Mouse (Mus musculus): ENCODE results near the gene Tmem161a. TPM values are rescaled to one million over a fixed set of nuclear protein-coding genes. Genes with fewer than 3 reads are reported as not detected.

Gene Tmem161a
- polyA plus RNA-seq, 1 experiment from 2014 or later = 47.5 TPM

DNA sequence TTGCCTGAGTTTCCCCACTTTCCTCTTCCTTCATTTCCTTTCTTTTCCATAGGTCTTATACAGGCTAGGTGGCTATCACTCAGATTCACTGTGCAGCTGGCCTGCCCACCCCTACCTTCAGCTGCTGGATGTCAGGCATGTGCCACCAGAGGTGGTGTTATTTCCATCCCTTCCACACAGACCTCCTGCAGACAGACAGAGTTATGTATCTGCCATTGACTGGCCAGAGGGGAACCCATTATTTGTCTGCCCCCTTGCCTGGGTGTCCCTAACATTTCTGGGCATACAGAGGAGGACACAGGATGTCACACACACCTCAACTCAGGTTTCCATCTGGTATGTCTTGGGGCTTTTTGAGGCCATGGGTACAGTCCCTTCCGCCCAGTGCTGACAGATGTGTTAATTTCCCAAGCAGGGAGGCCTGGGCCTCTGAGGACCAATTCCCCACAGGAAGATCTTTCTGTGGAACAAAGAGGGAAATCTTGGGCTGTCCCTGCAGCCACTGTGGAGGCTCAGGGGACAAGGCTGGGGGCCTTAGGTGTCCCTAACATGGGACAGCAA is 14.8 kb upstream of the Tmem161a start:
- Histone ChIP-seq H3K36me3 (ENCODE audit: control insufficient read depth, insufficient read depth, low read length) (no peaks in the 10 kb centered on the region), H3K4me3 (ENCODE audit: low read length) (no peak overlapping the region), H3K4me1 (ENCODE audit: control insufficient read depth, insufficient read depth, low read length) (no peaks in the 10 kb centered on the region), H3K9ac (ENCODE audit: low read depth, low read length) (no peak overlapping the region), H3K4me2 (replicated peaks; ENCODE audit: low read depth, low read length) (no peak overlapping the region), H3K27me3 (ENCODE audit: control insufficient read depth, insufficient read depth, low read length) (no peaks in the 10 kb centered on the region), H3K27ac (ENCODE audit: low read depth, low read length) (no peak overlapping the region), H3K9me3 (ENCODE audit: control insufficient read depth, low read length) (no peaks in the 10 kb centered on the region)
- no peak for ATAC-seq (ENCODE audit: low FRiP score, low TSS enrichment)
- 92% methylated on average over 1 of the region's 1 CpGs for WGBS

DNA sequence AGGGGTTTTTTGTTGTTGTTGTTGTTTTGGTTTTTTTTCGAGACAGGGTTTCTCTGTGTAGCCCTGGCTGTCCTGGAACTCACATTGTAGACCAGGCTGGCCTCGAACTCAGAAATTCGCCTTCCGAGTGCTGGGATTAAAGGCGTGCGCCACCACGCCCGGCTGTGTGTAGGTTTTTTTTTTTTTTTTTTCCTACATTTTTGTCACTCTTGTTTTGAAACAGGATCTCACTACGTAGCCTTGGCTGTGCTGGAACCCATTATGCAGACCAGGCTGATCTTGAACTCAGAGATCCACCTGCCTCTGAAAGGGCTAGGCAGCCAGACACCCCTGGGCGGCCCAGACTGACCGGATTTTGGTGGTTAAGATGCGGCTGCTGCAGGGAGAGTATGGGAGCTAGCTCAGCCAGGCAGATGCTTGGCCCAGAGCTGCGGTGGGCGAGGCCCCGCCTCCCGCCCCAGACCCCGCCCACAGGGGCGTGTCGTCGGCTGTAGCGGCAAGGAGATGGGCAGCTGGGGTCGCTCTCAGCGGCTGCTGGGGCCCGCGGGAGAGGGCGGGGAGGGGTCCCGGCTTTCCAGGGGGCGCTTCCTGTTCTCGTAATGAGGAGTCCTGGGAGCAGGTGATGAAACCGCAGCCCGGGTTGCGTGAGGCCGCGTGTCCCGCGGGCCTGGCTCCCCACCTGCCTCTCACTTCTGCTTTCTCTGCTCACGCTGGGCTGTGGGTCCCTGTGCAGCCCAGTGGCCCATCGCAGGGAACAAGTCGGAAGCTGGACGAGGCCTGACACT is 13.9 kb upstream of the Tmem161a start:
- Histone ChIP-seq H3K4me1 (ENCODE audit: control insufficient read depth, insufficient read depth, low read length) (no peaks in the 10 kb centered on the region), H3K9me3 (ENCODE audit: control insufficient read depth, low read length) (no peaks in the 10 kb centered on the region), H3K4me3 (ENCODE audit: low read length) (peak overlapping the region; percentile 35), H3K9ac (ENCODE audit: low read depth, low read length) (peak overlapping the region; percentile 32), H3K27me3 (ENCODE audit: control insufficient read depth, insufficient read depth, low read length) (no peaks in the 10 kb centered on the region), H3K27ac (ENCODE audit: low read depth, low read length) (no peak overlapping the region), H3K4me2 (replicated peaks; ENCODE audit: low read depth, low read length) (peak overlapping the region; percentile 52), H3K36me3 (ENCODE audit: control insufficient read depth, insufficient read depth, low read length) (no peaks in the 10 kb centered on the region)
- ATAC-seq (ENCODE audit: low FRiP score, low TSS enrichment) = peak; percentile 92
- WGBS = 16% methylated on average over 33 of the region's 40 CpGs

GRCm38 (mm10) chr8:70159211-70159610 is 12.9 kb upstream of the Tmem161a start:
- 84% methylated on average over 4 of the region's 4 CpGs for WGBS
- Histone ChIP-seq H3K9ac (ENCODE audit: low read depth, low read length) (no peak overlapping the region), H3K27me3 (ENCODE audit: control insufficient read depth, insufficient read depth, low read length) (no peaks in the 10 kb centered on the region), H3K4me2 (replicated peaks; ENCODE audit: low read depth, low read length) (no peak overlapping the region), H3K4me3 (ENCODE audit: low read length) (no peak overlapping the region), H3K9me3 (ENCODE audit: control insufficient read depth, low read length) (no peaks in the 10 kb centered on the region), H3K27ac (ENCODE audit: low read depth, low read length) (no peak overlapping the region), H3K36me3 (ENCODE audit: control insufficient read depth, insufficient read depth, low read length) (no peaks in the 10 kb centered on the region), H3K4me1 (ENCODE audit: control insufficient read depth, insufficient read depth, low read length) (no peaks in the 10 kb centered on the region)
- ATAC-seq (ENCODE audit: low FRiP score, low TSS enrichment) = no peak

DNA sequence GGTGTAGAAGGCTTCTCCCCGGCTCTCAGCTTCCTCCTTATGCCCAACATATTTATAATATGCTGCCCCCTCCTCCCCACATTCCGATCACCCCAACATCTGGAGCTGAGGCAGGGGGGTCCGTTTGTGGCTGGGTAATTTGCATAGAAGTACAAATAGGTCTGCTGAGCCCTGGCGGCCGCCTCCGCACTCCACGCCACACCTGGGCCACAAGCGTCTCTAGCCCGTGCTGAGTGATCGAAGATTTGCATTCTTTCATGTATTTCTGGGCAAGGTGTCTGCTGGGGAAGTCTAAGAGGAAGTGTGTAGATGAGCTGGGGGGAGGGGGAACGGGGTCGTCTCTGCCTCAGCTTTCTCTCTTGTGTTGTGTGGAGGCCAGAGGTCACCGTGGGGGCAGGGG is 12.1 kb upstream of the Tmem161a start:
- Histone ChIP-seq H3K9ac (ENCODE audit: low read depth, low read length) (no peak overlapping the region), H3K27me3 (ENCODE audit: control insufficient read depth, insufficient read depth, low read length) (no peaks in the 10 kb centered on the region), H3K4me1 (ENCODE audit: control insufficient read depth, insufficient read depth, low read length) (no peaks in the 10 kb centered on the region), H3K36me3 (ENCODE audit: control insufficient read depth, insufficient read depth, low read length) (no peaks in the 10 kb centered on the region), H3K4me3 (ENCODE audit: low read length) (no peak overlapping the region), H3K4me2 (replicated peaks; ENCODE audit: low read depth, low read length) (no peak overlapping the region), H3K27ac (ENCODE audit: low read depth, low read length) (no peak overlapping the region), H3K9me3 (ENCODE audit: control insufficient read depth, low read length) (no peaks in the 10 kb centered on the region)
- WGBS = 72% methylated on average over 13 of the region's 13 CpGs
- no peak for ATAC-seq (ENCODE audit: low FRiP score, low TSS enrichment)

- Histone ChIP-seq H3K4me1 (ENCODE audit: control insufficient read depth, insufficient read depth, low read length) (no peaks in the 10 kb centered on the region), H3K36me3 (ENCODE audit: control insufficient read depth, insufficient read depth, low read length) (no peaks in the 10 kb centered on the region), H3K4me2 (replicated peaks; ENCODE audit: low read depth, low read length) (no peak overlapping the region), H3K9me3 (ENCODE audit: control insufficient read depth, low read length) (no peaks in the 10 kb centered on the region), H3K4me3 (ENCODE audit: low read length) (no peak overlapping the region), H3K9ac (ENCODE audit: low read depth, low read length) (no peak overlapping the region), H3K27me3 (ENCODE audit: control insufficient read depth, insufficient read depth, low read length) (no peaks in the 10 kb centered on the region; the same call in 1 of the 2 replicates), H3K27ac (ENCODE audit: low read depth, low read length) (no peak overlapping the region)
- no peak for ATAC-seq (ENCODE audit: low FRiP score, low TSS enrichment)
- 85% methylated on average over 3 of the region's 3 CpGs for WGBS
Observed at GRCm38 (mm10) chr8:70163316-70163715, 8.8 kb upstream of the Tmem161a start.

GRCm38 (mm10) chr8:70166504-70167110 is 5.5 kb upstream of the Tmem161a start:
- peak; percentile 91 for ATAC-seq (ENCODE audit: low FRiP score, low TSS enrichment)
- peak overlapping the region; percentile 16; the same call in 1 of the 2 replicates for H3K4me3 ChIP-seq (ENCODE audit: low read length)
- no peaks in the 10 kb centered on the region for H3K4me1 ChIP-seq (ENCODE audit: control insufficient read depth, insufficient read depth, low read length)
- H3K27me3 ChIP-seq (ENCODE audit: control insufficient read depth, insufficient read depth, low read length) = no peaks in the 10 kb centered on the region; the same call in 1 of the 2 replicates
- 2% methylated on average over 21 of the region's 21 CpGs for WGBS
- peak overlapping the region; percentile 41 for H3K4me2 ChIP-seq (replicated peaks; ENCODE audit: low read depth, low read length)
- no peaks in the 10 kb centered on the region for H3K36me3 ChIP-seq (ENCODE audit: control insufficient read depth, insufficient read depth, low read length)
- 0 out of 2 replicates have a peak overlapping the region, but pooled peaks have one; percentile 8 for H3K9ac ChIP-seq (ENCODE audit: low read depth, low read length)
- no peaks in the 10 kb centered on the region for H3K9me3 ChIP-seq (ENCODE audit: control insufficient read depth, low read length)
- no peak overlapping the region for H3K27ac ChIP-seq (ENCODE audit: low read depth, low read length)

- Histone ChIP-seq H3K36me3 (ENCODE audit: control insufficient read depth, insufficient read depth, low read length) (0 out of 2 replicates have a peak, but pooled peaks cover 3% of the 10 kb centered on the region), H3K9ac (ENCODE audit: low read depth, low read length) (no peak overlapping the region), H3K4me3 (ENCODE audit: low read length) (no peak overlapping the region), H3K4me1 (ENCODE audit: control insufficient read depth, insufficient read depth, low read length) (peaks cover 6% of the 10 kb centered on the region; the same call in 1 of the 2 replicates), H3K9me3 (ENCODE audit: control insufficient read depth, low read length) (no peaks in the 10 kb centered on the region), H3K27ac (ENCODE audit: low read depth, low read length) (no peak overlapping the region), H3K27me3 (ENCODE audit: control insufficient read depth, insufficient read depth, low read length) (no peaks in the 10 kb centered on the region; the same call in 1 of the 2 replicates), H3K4me2 (replicated peaks; ENCODE audit: low read depth, low read length) (no peak overlapping the region)
- no peak for ATAC-seq (ENCODE audit: low FRiP score, low TSS enrichment)
- WGBS = 82% methylated on average over 3 of the region's 3 CpGs
Observed at GRCm38 (mm10) chr8:70170116-70170515, 2.0 kb upstream of the Tmem161a start.

GRCm38 (mm10) chr8:70170748-70171147 is 1.4 kb upstream of the Tmem161a start:
- WGBS = 70% methylated on average over 3 of the region's 3 CpGs
- H3K27ac ChIP-seq (ENCODE audit: low read depth, low read length) = no peak overlapping the region

DNA sequence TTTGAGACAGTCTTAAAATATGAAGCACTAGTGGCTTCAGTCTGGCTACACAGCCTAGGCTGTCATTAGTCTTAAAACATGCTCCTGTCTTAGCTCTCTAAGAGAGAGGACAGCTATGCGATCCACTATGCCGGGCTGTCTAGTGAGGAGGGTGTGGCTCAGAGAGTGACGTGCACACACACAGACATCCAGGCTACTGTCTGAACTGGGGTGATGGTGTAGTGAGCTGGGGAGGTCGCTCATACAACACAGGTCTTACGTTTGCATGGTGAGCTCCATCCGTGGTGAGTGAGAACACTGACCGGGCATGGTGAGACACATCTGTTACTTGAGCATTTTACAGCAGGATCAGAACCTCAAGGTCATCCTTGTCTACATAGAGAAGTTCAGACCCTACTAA is 916 bp upstream of the Tmem161a start:
- 79% methylated on average over 7 of the region's 7 CpGs for WGBS

More at GRCm38 (mm10) chr8:70170748-70171147, 1.4 kb upstream of the Tmem161a start:
- Histone ChIP-seq H3K9ac (ENCODE audit: low read depth, low read length) (no peak overlapping the region), H3K4me2 (replicated peaks; ENCODE audit: low read depth, low read length) (no peak overlapping the region), H3K27me3 (ENCODE audit: control insufficient read depth, insufficient read depth, low read length) (no peaks in the 10 kb centered on the region; the same call in 1 of the 2 replicates), H3K4me3 (ENCODE audit: low read length) (no peak overlapping the region), H3K36me3 (ENCODE audit: control insufficient read depth, insufficient read depth, low read length) (peaks cover 3% of the 10 kb centered on the region; the same call in 1 of the 2 replicates), H3K9me3 (ENCODE audit: control insufficient read depth, low read length) (no peaks in the 10 kb centered on the region), H3K4me1 (ENCODE audit: control insufficient read depth, insufficient read depth, low read length) (peaks cover 6% of the 10 kb centered on the region; the same call in 1 of the 2 replicates)
- no peak for ATAC-seq (ENCODE audit: low FRiP score, low TSS enrichment)

More for the DNA sequence above, 916 bp upstream of the Tmem161a start:
- H3K4me3 ChIP-seq (ENCODE audit: low read length) = no peak overlapping the region
- no peak for ATAC-seq (ENCODE audit: low FRiP score, low TSS enrichment)
- H3K9ac ChIP-seq (ENCODE audit: low read depth, low read length) = no peak overlapping the region
- H3K36me3 ChIP-seq (ENCODE audit: control insufficient read depth, insufficient read depth, low read length) = peaks cover 3% of the 10 kb centered on the region; the same call in 1 of the 2 replicates
- H3K27me3 ChIP-seq (ENCODE audit: control insufficient read depth, insufficient read depth, low read length) = no peaks in the 10 kb centered on the region; the same call in 1 of the 2 replicates
- H3K4me2 ChIP-seq (replicated peaks; ENCODE audit: low read depth, low read length) = no peak overlapping the region
- H3K27ac ChIP-seq (ENCODE audit: low read depth, low read length) = no peak overlapping the region
- peaks cover 6% of the 10 kb centered on the region; the same call in 1 of the 2 replicates for H3K4me1 ChIP-seq (ENCODE audit: control insufficient read depth, insufficient read depth, low read length)
- H3K9me3 ChIP-seq (ENCODE audit: control insufficient read depth, low read length) = no peaks in the 10 kb centered on the region

Measured in kidney, embryonic 14.5 days (tissue).